Mouse (Mus musculus) c-Kit-positive CD71-positive TER-119-negative erythroid progenitor cells, embryonic 14.5 days (primary cell): ENCODE data around the gene Gm20479.

Source experiments
- DNase-seq: peaks from one replicate; pipeline ENCODE4 v3.0.0-alpha.2; 2013; ENCODE audit warnings: low read depth

Gene Gm20479

DNA sequence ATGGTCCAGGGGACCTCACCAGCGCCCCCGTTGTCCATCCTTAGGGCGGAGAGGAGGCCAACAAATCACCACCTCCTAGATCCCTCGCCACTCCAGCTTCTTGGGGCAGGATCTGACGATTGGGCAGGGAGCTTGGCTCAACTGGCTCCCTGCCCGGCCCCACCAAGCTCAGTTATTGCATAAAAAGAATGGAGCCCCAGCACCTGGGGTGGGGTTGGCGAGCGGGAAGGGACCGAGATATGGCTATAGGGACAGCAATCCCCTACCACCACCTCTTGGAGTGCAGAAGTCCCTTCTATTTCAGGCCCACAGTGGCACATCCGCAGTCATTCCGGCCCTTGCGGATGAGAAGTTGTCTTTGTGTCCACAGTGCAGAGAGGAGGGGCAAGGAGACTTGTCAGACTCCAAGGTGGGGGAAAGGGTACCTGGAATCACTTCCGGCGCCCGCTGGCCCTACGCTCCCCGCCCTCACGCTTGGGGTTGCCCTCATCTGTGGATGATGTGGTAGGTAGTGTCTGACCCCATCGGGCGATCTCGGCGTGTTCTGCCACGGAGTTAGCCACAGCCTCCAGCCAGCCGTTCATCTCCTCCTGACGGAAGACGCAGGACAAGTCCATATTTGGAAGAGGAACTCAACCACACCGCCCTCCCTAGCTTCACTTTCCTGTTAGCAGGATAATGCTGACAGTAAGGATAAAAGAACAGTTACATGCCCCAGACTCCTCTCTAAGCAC lies at the start of gene Gm20479:
Gene Gm20479, minus strand, starts transcription at position 559 of the 734 bp plus-strand sequence.
- DNase-seq: no peak

DNA sequence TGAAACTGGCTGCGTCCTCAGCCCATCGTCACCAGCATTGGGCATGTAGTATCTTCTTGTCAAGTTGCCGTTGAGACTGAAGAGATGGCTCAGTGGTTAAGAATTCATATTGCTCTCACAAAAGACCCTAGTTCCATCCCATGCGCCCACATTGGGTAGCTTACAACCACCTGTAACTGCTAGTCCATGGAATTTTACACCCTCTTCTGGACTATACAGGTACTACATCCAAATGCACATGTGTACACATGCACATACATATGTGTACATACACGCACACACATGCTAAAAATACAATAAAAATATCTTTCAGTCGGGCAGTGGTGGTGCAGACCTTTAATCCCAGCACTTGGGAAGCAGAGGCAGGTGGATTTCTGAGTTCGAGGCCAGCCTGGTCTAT lies 49.3 kb upstream of the Gm20479 start:
- no peak for DNase-seq

DNA sequence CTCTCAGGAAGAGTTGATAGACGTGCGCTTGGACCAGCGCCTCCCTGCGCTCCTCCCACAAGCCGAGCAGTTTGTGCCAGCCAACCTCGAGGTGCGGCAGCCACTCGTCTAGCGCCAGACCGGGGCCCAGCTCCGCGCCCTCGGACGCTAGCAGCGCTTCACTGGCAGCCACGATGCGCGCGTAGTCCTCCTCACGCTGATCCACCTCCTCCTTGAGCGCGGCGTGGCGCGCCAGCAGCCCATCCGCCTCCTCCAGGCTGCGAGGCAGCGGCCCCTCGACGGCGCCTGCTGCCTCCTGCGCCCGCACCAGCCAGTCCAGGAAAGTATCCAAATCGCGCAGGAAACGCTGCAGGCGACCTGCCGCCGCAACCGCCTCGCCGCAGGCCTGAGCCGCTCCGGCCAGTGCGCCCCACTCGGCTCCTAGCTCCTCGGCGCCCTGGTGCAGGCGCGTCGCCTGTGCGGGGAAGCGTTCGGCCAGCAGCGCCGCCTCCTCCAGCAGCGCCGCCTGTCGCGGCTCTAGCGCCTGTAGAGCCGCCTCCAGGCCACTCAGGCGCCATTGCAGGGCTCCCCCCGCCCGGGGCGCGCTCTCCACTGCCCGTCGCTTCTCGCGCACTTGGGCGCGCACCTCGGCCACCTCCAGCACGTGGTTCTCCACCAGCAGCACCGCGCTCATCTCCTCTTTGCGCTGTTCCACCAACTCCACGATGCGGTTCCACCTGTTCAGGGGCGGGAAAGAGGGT lies 47.2 kb upstream of the Gm20479 start:
- DNase-seq: no peak

DNA sequence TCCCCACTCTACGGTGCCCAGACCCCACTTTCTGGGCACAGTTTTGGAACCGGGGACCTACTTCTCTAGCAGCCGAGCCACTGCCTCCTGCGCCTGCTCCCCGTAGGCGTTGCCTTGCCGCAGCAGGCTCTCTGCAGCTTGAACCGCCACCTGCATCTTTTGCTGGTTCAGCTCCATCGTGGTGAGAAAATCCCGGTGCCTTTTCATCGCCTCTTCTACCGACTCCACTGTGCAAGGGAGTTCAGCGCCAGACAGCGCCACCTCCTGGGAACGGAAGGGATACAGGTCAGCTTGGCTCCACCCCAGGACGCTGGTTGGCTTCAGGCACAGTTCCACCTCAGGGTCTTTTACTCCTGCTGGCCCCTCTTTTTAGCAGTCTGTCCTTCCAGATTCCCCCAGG lies 45.5 kb upstream of the Gm20479 start:
- peak; percentile 51 for DNase-seq

DNA sequence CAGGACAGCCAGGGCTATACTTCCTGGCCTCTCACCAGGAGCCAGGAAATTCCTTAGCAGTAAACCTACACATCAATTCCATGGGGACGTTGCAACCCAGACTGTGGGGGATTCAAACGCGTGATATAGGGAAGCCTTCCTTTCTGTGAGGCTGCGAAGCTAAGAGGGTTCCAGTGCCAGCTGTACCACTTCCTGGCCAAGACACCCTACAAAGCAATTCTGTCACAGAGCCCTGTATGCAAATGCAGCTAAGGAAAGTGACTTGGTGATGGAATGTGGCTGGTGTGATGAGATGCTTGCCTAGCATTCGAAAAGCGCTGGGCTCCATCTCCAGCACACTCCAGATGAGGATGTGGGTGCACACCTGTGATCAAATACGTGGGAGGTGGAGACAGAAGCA lies 43.3 kb upstream of the Gm20479 start:
- no peak for DNase-seq

DNA sequence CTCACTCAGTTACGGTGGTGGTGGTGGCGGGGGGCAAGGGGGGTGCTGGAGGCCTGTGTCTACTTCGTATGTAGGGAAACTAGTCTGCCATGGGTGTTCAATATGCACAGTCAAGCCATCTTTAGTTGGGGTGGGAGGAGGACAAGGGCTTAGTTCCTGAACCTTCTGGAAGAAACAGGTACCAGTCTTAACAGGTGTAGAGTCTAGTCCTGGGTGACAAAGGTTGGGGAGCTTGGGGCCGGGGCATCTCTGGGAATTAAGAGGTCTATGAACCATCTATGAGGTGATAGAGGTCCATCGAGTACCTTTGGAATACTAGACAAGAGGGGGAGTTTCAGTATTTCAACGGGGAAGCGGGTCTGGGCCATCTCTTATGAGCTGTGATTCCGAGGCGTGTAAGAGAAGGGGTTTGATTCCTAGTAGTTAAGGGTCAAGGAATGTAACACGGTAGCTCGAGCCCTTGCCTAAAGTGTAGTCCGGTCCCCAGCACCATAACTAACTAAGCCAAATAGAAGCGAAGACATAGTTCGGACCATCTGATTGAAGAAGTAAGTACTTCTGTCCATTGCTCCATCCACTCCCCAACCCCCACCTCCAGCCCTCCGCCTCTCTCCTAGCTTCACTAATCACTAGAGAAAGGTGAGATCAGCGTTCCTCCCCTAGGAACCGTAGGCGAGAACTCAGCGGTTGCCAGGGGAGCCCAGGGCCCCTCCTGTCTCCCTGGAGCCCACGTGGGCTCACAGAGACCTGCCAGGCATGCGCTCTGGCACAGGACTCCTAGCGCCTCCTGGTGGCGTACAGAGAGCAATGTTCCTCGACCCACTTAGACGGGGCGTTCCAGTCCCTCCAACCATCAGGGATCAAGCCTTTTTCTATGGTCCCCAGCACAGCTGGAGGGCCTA lies 40.1 kb upstream of the Gm20479 start:
- peak; percentile 42 for DNase-seq

DNA sequence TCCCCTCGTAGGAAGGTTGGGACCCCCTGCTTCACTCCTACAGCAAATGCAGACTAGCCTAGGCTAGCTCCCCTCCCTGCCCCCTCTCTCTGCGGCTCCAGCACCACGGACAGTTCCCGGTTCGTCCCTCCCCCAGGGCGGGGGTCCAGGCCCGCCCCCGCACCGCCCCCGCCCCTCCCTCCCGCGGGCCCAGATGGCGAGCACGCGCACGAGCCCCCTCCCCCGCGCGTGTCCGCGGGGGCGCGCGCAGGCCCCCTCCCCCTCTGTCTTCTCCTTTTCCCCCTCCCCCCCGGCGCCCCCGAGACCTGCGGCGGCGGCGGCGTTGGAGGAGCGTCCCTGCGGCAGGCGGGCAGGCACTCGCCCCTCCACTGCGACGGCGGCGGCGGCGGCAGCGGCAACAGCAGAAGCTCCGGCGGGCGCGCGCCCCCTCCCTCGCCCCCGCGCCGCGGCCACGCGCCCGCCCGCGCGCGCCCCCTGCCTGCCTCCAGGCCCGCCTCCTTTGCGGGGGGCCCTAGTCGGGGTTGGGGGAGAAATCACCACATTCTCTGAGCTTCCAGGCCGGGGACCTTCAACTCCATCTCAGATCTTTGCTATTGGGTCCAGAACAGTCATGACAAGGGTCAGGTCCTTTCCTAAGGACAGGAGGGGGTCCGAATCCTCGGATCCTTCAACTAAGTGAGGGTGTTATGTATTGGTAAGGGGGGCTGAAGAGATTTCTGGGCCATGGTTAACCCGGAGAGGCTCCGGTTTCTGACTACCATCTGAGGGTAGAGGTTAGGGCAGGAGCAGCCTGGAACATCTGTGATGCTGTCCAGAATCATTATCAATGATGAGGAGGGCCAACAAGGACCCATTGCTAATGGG lies 39.2 kb upstream of the Gm20479 start:
- DNase-seq: no peak

DNA sequence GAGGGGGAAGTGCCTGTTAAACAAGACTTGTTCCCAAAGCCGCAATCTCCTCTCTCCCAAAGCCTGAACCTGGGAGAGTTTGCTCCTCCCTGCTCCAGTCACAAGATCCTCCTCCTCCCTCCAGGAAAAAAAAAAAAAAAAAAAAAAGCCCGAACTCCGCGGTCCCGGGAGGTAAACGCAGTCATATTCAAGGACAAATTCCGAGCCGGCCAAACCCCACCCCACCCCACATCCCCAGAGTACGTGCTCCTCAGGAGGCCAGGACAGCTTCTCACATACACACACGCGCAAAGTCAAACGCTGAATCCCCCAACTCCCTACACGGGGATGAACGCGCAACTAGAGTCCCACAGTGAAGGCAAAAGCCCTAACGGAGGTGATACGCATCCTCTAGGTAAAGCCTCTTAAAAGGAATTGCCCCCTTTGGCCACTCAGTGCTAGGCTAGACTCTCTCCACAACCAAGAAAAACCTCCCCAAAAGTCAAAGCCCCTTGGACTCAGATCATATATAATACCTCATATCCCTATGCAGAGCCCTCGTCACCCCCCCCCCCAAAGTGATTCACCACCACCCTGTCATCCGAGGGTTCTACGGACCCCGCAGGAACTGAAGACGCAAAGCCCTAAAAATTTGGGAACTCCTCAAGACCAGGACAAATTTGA lies 38.4 kb upstream of the Gm20479 start:
- DNase-seq: no peak

DNA sequence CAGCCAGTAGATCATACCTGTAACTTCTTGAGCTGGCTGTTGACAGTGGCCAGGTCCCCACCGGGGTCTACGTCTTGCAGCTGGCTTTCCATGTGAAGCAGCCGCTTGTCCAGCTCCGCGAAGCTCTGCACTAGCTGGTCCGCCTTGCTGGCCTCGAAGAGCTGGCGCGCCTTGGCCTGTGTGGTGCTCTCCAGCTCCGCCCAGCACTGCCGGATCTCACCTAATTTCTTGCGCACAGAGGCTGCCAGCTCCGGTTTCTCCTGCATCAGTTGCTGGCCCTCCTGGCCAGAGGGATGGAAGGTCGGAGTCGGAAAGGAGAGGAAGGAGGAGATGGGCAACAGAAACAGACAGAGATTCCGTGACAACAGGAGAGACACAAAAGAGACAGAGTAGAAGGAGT lies 34.2 kb upstream of the Gm20479 start:
- DNase-seq: no peak

DNA sequence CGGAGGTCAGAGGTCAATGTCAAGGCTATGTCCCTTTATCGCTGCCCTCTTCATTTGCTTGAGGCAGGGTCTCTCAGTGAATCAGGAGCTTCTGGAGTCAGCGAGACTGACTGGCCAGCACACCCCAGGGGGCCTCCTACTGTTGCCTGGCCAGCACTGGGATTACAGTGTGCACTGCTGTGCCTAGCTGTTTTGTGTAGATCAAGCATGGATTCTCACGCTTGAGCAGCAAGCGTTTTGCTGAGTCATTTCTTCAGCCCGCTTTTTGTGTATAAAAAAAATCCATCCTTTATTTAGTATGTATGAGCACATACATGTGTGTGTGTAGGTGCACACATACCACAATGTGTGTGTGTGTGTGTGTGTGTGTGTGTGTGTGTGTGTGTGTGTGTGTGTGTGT lies 32.0 kb upstream of the Gm20479 start:
- no peak for DNase-seq

DNA sequence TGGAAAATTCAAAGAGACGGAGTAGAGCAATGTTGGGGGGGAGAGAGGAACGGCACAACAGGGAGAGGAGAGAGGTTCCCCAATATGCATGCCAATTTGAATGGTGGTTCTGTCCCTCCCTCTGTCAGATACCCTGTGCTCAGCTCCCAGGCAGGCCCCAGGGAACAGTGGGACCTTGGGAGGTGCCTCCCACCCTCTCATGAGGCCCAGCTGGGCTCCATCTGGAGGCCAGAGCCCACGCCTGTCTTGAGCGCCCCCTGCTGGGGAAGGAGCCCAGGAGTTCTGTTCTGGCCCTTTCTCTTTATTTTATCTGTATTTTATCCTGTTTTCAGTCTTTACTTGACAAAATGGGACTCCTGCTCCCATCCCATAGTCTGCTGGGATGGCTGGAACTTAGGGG lies 27.5 kb upstream of the Gm20479 start:
- peak; percentile 35 for DNase-seq

DNA sequence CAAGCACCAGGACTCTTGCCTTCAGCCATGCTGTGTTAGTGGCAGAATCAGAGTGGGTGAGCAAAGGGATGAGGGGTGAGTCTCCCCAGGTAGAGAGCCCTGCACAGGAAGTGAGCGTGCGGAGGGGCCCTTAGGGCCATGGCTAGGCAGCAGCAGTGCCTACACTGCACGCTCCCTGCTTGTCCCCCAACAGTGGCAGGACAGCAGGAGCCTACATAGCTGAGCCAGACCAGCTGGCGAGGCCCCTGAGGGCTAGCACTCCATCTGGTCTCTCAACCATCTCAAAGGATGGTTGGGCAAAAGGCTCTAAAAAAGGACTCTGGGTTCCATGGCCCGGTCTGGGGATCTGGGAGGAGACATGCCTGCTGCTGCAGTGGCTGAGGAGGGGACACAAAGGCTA lies 26.9 kb upstream of the Gm20479 start:
- DNase-seq: no peak

DNA sequence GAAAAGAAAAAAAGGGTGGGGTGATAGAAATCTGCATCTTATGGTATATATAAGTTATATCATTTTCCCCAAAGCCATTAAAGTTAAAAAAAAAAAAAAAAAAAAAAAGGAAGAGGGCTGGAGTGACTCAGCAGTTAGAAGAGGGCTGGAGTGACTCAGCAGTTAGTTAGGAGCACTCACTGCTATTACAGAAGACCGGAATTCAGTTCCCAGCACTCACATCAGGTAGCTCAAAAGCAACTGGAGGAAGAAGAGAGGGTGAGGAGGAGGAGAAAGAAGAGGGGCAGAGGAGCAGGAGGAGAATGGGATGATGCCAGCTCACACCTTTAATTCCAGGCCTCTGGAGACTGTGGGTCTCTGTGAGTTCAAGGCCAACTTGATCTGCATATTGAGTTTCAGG lies 26.0 kb upstream of the Gm20479 start:
- DNase-seq: no peak

DNA sequence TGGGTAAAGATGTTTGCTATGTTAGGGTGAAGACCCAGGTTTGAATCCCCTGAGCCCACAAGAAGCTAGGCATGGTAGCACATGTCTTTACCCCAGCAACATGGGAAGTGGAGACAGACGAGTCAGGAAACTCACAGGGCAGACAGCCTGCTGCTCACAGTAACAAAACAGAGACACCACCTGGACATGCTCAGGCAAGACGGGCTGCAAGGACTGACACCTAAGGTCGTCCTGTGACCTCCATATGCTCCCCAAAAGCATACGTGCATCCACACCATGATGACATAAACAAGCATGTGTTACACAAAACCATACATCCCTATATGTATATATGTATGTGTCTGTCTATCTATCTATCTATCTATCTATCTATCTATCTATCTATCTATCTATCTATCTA lies 24.3 kb upstream of the Gm20479 start:
- DNase-seq: no peak

DNA sequence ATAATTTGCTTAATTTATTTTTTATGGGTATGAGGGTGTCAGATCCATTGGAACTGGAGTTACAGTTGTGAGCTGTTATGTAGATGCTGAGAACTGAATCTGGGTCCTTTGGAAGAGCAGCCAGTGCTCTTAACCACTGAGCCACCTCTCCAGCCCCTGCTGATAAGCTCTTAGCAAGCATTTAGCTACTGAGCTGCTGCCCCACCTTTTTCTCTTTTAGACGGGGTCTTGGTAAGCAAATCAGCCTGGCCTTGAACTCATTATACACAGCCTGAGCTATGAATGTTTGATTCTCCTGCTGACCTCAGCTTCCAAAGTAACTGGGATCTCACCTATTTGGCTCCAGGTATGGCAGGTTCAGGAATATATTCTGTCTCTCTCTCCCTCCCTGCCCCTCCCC lies 23.8 kb upstream of the Gm20479 start:
- DNase-seq: no peak

DNA sequence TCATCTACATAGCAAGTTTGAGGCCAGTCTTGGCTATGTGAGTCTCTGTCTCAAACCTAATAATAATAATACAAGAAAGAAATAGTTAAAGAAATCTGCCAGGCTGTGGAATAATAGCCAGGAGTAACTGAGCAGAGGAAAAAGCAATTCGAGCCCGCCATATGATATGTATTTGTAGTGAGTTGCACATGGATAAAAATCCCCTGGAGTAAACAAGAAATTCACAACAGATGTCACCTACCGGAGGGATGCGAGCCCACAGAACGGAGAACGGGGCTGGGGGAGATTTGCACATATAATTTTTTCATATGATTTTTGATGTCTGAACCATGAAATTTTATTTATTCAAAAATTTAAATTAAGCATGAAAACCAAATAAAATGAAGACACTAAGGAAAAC lies 22.6 kb upstream of the Gm20479 start:
- DNase-seq: no peak

DNA sequence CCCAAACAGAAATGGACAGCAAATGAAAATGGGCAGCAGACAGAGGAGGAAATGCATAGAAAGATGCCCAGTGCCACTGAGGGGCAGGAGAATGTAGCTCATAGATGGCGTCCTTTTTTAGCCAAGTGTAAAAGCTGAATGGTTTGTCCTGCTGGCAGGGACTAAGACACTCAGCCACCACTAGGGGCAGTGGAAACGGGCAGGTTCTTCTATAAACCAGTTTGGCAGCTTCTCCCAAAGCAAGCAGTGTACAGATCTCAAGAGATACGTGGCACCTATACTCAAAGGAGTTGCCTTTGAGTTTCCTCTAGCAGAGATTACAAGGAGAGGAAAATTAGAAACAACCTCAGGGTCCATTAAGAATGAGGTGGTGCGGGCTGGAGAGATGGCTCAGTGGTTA lies 21.2 kb upstream of the Gm20479 start:
- no peak for DNase-seq

DNA sequence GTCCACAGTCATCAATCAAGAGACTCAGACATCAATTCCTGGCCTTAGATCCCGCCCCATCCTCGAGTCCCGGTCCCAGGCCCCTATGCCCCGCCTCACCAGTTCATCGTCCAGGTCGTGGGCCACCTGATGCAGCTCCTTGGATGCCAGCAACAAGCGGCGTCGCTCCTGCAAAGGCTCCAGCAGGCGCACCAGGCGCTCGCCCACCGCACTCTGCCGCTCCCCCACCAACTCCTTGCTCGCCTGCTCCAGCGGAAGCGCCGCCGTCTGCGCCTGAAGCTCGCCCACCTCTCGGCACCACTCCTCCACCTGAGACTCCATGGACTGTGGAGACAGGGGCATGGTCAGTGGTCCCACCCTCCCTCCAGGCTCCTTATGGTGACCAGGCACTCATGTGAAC lies 18.1 kb upstream of the Gm20479 start:
- no peak for DNase-seq

DNA sequence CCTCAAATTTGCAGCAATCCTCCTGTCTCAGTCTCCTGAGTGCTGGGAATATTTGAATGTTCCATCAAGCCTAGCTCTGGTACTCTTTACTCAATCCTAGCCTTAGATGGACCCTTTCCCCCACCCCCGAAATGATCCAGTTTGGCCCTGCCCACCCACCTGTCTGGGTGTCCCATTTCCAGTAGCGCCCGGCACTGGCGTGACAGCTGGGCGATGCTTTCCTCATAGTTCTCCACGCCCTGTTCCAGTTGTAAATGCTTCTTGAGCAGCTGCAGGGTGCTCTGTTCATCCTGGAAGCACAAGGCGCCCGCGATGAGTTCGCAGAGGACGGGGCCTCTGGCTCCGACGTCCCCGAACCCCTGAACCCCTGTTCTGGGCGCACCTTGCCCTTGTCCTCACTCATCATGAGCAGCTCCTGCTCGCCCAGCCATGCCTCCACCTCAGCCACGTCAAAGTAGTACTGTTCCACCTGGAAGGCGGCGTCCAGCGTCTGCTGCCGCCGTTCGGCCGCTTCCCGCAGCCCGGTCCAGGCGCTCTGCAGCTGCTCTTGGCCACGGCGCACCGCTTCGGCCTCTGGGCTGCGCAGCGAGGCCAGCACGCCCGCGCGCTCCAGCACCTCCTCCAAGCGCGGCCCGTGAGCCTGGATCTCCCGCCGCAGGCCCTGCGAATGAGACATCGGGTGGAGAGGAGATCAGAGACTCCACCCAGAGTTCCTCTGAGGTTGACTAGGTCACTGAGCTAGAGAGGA lies 14.7 kb upstream of the Gm20479 start:
- DNase-seq: no peak

DNA sequence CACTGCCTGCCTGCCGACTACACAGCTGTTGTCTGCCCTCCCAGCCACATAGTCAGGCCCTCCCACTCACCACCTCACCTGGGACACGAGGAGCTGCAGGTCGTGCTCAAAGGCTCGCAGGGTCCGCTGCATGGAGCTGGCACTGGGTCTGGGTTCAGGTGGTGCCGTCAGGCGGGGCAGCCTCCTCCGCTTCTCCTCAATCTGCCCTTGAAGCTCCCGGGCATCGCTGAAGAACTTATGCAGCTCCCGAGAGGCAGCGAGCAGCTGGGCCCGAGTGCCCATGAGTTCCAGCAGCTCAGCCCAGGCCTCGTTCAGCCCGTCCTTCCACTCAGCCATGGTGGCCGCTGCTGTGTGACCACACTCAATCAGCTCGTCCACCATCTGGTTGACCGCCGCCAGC lies 11.9 kb upstream of the Gm20479 start:
- DNase-seq: no peak

DNA sequence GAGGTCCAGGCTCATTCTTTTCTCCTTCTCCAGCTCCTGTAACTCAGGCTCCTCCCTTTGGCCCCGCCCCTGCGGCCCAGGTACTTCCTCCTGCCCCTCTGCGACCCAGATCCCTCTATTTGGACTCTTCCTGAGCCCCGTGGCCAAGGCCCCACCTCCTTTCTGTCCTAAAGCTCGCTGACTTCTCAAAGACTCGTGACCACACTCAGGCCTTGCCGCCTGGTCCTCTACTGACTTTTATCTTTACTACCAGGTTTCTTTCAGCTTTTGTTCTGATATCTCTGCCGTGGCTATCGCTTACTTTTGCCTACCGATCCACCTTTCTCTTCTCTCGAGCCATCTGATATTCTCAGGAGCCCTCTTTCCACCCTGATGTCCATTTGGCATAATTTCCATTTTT lies 10.8 kb upstream of the Gm20479 start:
- no peak for DNase-seq
